Mouse (Mus musculus): ENCODE data around the gene Tsen54. TPM values are rescaled to one million over a fixed set of nuclear protein-coding genes. Genes with fewer than 3 reads are reported as not detected.

Gene Tsen54
- polyA plus RNA-seq, 1 experiment = 6.1 TPM

DNA sequence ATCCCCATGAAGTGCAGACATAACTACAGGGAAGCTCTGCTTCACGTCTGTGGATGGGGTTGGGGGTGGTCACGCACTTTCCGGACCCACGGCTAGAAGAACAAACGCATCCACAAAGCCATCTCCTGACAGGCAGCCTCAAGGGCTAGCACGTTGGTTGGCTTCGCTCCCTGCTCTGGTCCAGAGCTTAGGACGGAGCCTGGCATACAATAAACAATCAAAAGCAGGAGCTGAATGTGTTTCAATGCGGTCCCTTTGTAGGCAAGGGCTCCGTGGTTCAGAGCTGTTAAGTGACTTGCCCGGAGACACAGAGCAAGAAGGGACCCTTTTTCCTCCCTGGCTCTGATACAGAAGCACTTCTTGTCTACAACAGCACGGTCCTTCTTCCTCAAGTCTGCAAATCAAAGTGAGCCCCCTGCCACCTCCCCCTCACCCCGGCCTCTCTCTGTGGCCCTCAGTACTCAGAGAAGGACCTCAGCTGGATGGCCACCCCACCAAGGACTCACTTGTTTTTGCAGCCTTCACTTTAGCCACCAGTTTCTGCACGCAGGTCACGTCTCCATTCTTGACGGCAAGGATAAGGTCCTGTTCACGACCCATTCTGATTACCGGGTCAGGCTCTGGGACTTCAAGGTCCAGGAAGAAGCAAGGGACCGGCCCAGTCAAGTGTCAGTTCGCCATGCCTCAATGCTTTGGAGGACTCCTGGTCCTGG is 3.0 kb upstream of the Tsen54 start:
- H3K4me3 ChIP-seq (ENCODE audit: insufficient read depth, low read depth, low read length) = peak overlapping the region; percentile 97
- H3K27ac ChIP-seq (replicated peaks; ENCODE audit: low read depth, low read length) = peak overlapping the region; percentile 96
- peaks cover 11% of the 10 kb centered on the region for H3K4me1 ChIP-seq (ENCODE audit: control insufficient read depth, insufficient read depth, insufficient read length, low read length)

DNA sequence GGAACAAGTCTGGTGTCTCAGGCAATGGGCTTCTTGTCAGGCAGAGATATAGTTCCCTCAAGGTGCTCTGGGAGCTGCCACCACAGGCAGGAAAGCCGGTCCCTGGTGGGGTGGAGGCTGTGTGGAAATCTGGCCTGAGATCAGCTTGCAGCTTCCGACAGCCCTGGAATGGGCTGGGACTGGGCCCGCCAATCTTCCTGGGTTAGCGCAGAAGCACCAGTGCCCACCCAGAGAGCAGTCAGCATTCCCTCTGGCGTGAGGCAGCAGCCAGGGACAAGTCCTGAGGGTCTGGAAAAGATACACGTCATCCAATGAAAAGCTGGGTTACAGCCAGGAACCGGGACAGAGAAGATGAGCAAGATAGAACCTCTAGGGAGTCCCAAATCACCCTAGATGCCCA is 2.4 kb upstream of the Tsen54 start:
- Histone ChIP-seq H3K27ac (replicated peaks; ENCODE audit: low read depth, low read length) (peak overlapping the region; percentile 96), H3K4me3 (ENCODE audit: insufficient read depth, low read depth, low read length) (peak overlapping the region; percentile 97), H3K4me1 (ENCODE audit: control insufficient read depth, insufficient read depth, insufficient read length, low read length) (peaks cover 11% of the 10 kb centered on the region)

DNA sequence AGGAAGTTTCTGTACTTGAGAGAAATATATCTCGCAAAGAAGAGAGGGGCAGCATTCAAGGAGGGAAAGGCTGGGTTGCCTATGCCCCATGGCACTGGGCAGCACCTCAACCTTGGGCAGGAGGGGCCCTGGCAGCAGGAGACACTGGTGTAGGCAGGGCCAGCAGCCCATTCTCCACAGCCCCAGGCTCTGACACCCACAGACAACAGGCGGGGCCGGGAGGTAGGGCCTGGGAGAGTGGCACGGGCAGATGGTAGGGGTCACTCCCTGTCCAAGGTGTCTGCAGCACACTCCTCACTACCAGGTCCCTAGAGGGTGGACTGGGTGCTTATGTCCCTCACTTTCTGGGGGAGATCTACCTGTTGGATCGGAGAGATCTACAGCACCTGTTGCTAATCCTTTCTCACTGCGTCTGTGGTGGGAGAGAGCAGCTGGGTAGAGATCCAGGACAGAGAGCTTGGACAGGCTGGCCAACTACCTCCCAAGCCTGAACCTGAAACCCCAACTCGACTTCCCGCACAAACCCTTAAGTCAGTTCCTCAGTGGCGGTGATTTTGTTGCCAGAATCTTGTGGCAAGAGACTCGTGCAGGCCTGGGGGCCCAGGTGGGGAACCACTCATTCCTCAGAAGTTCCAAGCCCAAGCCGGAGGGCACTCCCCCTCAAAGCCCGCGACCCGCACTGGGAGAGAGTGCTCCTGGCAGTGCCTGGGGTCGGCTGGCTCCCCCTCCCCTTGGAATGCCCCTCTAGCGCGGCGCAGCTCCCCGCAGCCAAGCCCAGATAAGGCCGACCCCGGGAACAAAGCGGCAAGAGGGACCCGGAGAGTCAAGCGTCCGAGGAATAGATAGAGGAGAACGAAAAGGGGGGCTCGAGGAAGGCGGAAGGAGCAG is 1.7 kb upstream of the Tsen54 start:
- Histone ChIP-seq H3K27ac (replicated peaks; ENCODE audit: low read depth, low read length) (peak overlapping the region; percentile 84), H3K4me1 (ENCODE audit: control insufficient read depth, insufficient read depth, insufficient read length, low read length) (peaks cover 10% of the 10 kb centered on the region), H3K4me3 (ENCODE audit: insufficient read depth, low read depth, low read length) (peak overlapping the region; percentile 97)

DNA sequence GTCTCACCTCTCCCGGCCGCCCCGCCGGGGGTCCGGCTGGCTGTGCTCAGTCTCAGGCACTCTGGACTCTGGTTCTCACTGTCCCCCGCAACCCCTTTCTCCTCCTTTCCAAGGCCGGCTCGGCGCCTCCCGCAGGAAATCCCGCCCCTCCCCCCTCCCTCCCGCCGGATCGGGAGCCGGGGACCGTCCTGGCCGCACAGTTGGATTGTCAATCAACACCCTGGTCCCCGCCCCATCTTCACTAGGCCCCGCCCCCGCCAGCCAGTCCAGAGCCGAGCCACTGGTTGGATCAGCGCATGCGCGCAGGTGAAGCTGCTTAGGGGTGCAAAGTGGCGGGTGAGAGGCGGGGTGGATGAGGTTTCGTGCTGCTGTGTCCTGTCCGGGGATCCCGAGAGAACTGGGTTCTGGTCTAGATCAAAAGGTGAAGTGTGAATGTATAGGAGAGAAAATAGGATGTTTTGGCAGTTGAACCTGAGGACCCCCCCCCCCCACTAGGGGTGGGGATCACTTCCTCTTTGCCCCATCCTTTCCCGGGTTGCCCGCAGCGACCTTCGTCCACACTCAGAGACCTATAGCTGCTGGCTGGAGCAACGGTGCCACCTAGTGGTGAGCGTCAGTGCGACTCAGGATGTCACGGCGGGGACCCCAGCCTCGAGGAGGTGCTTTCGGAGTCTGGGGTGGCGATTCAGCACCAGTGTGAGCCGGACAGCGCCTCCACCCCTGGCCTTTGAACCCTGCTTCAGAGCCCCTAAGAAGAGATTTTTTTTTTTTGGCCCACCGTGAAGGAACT is 822 bp upstream of the Tsen54 start, which contains the start of gene Caskin2:
Caskin2 (minus strand) TSS at position 133 of the 790 bp plus-strand sequence.
- Histone ChIP-seq H3K4me3 (ENCODE audit: insufficient read depth, low read depth, low read length) (peak within 1 kb of the TSS; percentile 97), H3K4me1 (ENCODE audit: control insufficient read depth, insufficient read depth, insufficient read length, low read length) (peaks cover under 1% of the 10 kb centered on the region), H3K27ac (replicated peaks; ENCODE audit: low read depth, low read length) (peak within 1 kb of the TSS; percentile 84)

DNA sequence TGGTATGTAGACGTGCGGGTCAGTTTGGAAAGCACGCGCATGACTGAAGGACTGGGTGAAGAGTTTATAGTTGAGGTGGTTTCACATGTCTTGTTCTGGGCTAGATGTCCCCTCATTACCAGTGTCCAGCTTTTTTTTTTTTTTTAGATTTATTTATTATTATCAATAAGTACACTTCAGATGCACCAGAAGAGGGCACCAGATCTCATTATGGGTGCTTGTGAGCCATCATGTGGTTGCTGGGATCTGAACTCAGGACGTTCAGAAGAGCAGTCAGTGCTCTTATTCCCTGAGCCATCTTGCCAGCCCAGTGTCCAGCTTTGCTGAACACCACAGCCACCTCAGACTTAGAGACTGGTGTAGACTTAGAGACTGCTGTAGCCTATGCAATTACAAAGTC is 2.8 kb downstream of the Tsen54 start:
- Histone ChIP-seq H3K4me3 (ENCODE audit: insufficient read depth, low read depth, low read length) (no peak overlapping the region), H3K4me1 (ENCODE audit: control insufficient read depth, insufficient read depth, insufficient read length, low read length) (no peaks in the 10 kb centered on the region), H3K27ac (replicated peaks; ENCODE audit: low read depth, low read length) (no peak overlapping the region)

DNA sequence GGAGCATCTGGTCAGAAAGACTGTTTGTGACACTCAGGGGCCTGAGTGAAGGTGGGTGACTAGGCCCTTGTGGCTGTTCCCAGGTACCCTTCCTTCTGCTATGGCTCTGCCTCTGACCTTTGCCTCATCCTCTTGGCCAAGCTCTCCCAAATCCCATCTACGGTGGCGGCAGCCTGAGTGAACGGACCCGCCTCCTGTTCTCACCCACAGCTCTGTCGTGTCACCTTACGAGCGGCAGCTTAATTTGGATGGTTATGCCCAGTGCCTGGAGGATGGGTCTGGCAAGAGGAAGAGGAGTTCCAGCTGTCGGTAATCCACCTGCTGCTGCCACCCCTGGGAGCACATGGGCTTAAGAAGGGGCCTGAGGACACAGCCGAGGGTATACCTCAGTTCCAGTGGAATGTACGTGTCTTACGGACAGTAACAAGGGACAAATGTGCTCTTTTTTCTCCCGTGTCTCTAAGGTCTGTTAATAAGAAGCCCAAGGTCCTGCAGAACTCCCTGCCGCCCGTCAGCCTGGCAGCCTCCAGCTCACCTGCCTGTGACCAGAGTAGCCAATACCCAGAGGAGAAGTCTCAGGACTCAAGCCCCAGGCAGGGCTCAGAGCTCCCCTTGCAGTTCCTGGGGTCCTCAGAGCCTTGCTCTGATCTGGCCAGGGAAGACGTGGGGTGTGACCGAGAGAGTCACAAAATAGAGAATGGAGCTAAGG is 5.5 kb downstream of the Tsen54 start:
- Histone ChIP-seq H3K27ac (replicated peaks; ENCODE audit: low read depth, low read length) (no peak overlapping the region), H3K4me3 (ENCODE audit: insufficient read depth, low read depth, low read length) (no peak overlapping the region), H3K4me1 (ENCODE audit: control insufficient read depth, insufficient read depth, insufficient read length, low read length) (peaks cover 3% of the 10 kb centered on the region; the same call in 1 of the 2 replicates)

DNA sequence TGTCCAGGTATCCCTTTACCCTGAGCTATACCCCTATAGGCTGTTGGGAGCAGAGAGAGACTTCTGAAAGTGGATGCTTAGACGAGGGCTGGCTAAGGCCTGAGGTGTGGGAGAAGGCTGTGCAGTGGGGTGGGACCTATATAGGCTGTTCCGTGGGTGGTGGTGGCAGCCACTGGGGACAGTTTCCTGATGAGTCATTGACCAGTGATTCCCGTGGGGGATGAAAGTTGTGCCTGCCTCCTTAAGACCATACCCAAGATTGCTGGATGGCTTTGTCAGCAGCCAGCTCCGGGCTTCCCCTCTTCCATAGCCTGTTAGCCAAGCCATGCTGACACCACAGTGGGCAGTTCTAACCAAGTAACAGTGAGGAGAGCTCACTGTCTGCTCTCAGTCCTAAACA is 6.5 kb downstream of the Tsen54 start:
- Histone ChIP-seq H3K27ac (replicated peaks; ENCODE audit: low read depth, low read length) (no peak overlapping the region), H3K4me3 (ENCODE audit: insufficient read depth, low read depth, low read length) (no peak overlapping the region), H3K4me1 (ENCODE audit: control insufficient read depth, insufficient read depth, insufficient read length, low read length) (peaks cover 3% of the 10 kb centered on the region; the same call in 1 of the 2 replicates)

DNA sequence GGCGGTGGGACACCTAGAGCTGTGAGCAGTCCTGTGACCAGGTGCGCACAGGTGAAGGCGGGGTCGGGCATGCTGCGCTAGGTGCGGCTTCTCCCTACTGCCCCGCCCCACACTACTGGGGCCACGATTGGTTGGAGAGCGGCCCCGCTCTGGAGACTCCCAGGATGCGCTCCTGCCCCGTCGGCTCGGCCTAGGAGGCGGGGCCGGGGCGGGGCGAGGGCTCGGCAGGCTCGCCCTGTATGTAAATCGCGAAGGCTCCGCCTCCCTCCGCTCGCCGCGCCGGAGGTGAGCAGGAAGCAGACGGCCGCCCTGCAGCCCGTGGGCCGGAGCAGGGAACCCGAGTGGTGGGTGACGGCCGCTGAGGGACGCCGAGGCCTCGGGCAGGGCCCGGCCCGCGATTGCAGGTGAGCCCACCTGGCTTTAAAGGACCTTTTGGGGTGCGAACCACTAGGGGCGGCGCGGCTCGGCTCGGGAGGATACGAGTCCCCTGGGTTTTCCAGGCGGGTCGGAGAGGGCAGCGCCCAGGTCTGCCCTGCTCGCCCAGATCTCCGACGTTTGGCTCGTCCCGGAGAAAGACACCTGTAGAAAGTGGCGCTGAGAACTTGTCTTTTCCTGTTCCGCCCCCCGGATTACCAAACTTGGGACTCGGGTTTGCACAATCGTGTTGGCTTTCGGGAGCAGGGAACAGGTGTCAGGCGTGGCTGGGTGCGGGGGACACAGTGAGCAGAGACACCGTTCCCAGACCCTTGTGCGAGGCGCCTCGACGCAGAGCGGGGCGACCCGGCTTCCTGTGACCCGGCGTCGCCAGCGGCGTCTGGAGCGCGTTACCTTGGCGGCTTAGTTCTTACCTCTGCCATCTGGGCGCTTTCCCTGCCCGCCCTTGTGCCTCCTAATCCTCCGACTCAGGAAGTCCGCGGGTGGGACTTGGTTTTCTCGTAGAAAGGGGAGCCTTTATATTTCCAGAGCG is 9.5 kb downstream of the Tsen54 start, which contains the start of gene Llgl2:
Llgl2 (plus strand) TSS at position 276 of the 967 bp plus-strand sequence.
- Histone ChIP-seq H3K4me3 (ENCODE audit: insufficient read depth, low read depth, low read length) (peak within 1 kb of the TSS; percentile 84), H3K4me1 (ENCODE audit: control insufficient read depth, insufficient read depth, insufficient read length, low read length) (peaks cover 3% of the 10 kb centered on the region; the same call in 1 of the 2 replicates), H3K27ac (replicated peaks; ENCODE audit: low read depth, low read length) (no peak within 1 kb of the TSS)

DNA sequence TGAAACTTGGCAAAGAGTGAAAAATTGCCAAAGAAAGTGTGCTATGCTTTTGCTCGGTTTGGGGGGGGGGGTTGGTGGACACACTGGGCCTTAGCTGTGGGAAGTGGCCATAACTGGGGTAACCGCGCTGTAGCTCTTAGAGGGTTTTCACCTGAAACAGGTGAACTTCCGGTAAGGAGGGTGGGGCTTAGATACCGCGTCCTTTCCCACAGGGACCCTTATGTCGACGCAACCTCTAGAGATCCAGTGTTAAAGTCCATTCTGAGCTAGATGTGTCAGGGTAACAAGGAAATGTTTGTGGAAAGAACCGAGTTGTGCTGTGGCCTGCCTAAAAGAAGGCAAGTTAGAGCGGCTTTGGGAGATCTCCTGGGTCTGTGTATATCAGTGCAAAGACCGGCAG is 10.3 kb downstream of the Tsen54 start:
- Histone ChIP-seq H3K27ac (replicated peaks; ENCODE audit: low read depth, low read length) (no peak overlapping the region), H3K4me3 (ENCODE audit: insufficient read depth, low read depth, low read length) (peak overlapping the region; percentile 84), H3K4me1 (ENCODE audit: control insufficient read depth, insufficient read depth, insufficient read length, low read length) (peaks cover 3% of the 10 kb centered on the region; the same call in 1 of the 2 replicates)

DNA sequence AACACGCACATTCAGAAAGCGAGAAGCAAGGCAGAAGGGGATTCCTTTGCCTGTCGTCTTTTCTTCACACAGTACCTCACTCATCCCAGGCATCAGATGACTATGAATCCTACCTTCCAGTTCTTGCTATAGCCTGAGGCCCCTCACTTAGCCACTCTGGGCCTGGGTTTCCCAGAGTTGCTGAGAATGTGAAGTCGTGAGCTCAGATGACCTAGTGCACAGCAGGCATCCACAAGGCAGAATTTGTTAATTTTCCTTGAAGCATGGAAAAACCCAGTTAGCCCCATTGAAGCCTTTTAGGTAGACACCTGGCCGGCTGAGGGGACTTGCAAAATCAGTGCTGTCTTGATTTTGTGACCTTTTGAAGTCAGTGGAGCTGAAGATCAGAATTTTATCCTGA is 12.0 kb downstream of the Tsen54 start:
- peaks cover 3% of the 10 kb centered on the region; the same call in 1 of the 2 replicates for H3K4me1 ChIP-seq (ENCODE audit: control insufficient read depth, insufficient read depth, insufficient read length, low read length)

DNA sequence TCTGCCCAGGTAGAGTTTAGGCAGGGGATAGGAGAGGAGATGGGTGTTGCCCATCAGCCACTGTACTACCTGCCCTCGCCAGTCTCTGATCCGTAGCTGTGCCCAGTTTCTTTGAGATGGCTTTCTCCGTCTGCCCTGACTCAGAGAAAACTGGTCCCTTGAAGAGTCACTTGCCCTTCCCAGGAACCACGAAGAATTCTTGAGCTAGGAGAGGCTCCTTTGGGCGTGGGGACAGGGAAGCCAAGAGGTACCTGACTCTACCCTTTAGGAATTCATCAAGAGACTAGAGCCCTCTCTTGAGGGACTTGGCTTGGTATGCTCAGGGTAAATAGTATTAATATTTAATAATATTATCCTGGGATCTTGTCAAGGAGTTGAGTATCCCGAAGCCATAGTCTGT is 13.1 kb downstream of the Tsen54 start:
- Histone ChIP-seq H3K4me3 (ENCODE audit: insufficient read depth, low read depth, low read length) (no peak overlapping the region), H3K4me1 (ENCODE audit: control insufficient read depth, insufficient read depth, insufficient read length, low read length) (peaks cover 3% of the 10 kb centered on the region; the same call in 1 of the 2 replicates), H3K27ac (replicated peaks; ENCODE audit: low read depth, low read length) (no peak overlapping the region)

More for the DNA sequence above, 12.0 kb downstream of the Tsen54 start:
- H3K4me3 ChIP-seq (ENCODE audit: insufficient read depth, low read depth, low read length) = no peak overlapping the region
- no peak overlapping the region for H3K27ac ChIP-seq (replicated peaks; ENCODE audit: low read depth, low read length)

DNA sequence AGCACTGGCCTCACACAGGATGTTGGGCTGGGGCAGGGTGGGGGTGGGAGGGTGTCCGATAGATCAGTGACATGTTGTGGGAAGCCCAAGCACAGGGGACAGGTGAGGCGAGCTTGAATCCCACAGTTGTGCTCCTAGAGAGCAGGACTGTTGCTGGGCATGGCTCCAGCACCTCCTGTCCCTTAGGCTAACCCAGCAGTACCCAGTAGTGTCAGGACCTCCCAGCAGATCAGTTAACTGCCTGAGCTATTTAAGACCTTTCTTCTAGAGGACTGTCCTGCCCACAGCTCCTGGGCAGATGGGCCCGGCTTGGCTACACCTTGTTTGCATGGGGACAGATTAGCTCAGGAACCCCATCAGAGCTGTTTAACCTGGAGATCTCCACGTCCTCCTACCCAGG is 14.5 kb downstream of the Tsen54 start:
- Histone ChIP-seq H3K4me3 (ENCODE audit: insufficient read depth, low read depth, low read length) (no peak overlapping the region), H3K4me1 (ENCODE audit: control insufficient read depth, insufficient read depth, insufficient read length, low read length) (no peaks in the 10 kb centered on the region), H3K27ac (replicated peaks; ENCODE audit: low read depth, low read length) (no peak overlapping the region)

DNA sequence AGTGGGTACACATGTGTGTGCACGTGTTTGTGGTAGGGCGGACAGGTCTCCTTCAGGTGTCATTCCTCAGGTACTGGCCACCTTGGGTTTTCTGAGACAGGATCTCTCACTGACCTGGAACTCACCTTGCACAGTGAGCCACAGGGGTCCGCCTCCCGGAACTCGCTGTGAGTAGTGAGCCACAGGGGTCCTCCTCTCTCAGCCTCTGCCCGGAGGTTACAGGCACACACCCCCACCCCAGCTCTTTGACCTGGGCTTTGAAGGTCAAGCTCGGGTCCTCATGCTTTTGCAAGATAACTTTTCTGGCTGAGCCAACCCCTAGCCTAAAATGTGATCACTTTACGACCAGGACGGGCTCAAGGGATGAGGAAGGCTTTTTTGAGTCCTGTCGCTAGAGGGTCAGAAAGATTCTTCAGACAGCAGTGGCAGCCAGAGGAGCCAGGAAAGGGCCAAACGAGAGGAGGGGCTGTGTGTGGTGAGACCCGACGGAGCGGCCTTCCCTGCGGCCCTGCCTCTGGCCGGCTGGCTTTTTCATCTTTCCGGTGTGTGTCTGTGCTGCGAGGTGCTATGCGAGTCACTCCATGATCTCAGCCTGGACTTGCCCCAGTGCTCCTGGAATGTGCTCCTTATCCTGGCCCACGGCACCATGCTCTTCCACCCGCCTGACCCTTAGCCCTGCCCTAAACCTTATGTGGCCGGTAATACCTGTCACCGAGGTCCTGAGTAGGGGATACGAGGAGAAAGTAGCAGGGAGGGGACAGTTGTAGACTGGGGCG is 16.2 kb downstream of the Tsen54 start:
- Histone ChIP-seq H3K27ac (replicated peaks; ENCODE audit: low read depth, low read length) (no peak overlapping the region), H3K4me3 (ENCODE audit: insufficient read depth, low read depth, low read length) (no peak overlapping the region), H3K4me1 (ENCODE audit: control insufficient read depth, insufficient read depth, insufficient read length, low read length) (no peaks in the 10 kb centered on the region)
